Mouse (Mus musculus) monocyte, adult 5-6 weeks (primary cell): ENCODE measurements around the gene Tcf25. TPM values are rescaled to one million over a fixed set of nuclear protein-coding genes. Genes with fewer than 3 reads are reported as not detected.

ENCODE experiments used
- ATAC-seq: fragments of 153-309, 156-312 bp; replicated peaks from 2 replicates; pipeline ENCODE4 v1.8.0; 2017; ENCODE audit warnings: mild to moderate bottlenecking; ENCODE audit not compliant: low TSS enrichment, insufficient number of reproducible peaks, severe bottlenecking, poor library complexity, low FRiP score
- total RNA-seq: library from RNA; stranded (forward); fragments of 200-1000, 200-491, 200-594 nt; gene quantifications from 3 replicates; pipeline ENCODE4 v1.2.3, GENCODE M21; 2017

Gene Tcf25
- 415 to 577 TPM (median 562 TPM) in 3 replicates for total RNA-seq

DNA sequence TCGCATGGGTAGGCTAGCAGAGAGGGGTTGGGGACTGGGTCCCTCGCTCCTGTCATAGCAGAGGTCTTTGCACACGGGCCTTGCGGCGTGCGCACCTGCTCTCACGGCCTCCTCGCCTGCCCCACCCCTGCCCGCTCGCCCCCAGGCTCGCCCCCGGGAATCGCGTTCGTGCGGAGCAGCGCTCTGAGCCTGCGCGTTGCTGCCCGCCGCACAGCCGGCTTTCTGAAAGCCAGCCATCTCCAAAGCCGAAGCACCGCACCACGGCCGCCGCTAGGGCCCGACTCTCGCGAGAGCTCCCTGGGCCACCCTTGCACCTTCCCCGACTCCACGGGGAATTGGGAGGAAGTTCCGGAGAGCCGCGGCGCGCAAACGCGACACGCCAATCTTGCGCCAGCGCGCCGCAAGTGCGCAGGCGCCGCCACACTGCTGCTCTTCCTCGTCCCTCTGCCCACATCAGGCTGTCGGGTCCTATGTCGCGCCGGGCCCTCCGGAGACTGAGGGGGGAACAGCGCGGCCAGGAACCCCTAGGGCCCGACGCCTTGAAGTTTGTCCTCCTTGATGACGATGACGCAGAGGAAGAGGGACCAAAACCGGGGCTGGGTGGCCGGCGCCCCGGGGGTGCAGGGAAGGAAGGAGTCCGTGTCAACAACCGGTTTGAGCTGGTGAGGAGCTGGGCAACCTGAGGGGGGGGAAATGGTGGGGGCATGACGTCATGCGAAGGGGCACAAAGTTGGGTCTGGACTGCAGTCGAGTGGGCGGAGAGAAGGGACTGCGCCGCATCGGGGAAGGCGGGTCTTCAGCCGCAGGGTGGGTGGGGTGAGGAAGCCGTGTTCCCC, at the start of gene Tcf25:
Tcf25 (plus strand) TSS at position 351 of the 836 bp plus-strand sequence.
- ATAC-seq: peak; percentile 69

DNA sequence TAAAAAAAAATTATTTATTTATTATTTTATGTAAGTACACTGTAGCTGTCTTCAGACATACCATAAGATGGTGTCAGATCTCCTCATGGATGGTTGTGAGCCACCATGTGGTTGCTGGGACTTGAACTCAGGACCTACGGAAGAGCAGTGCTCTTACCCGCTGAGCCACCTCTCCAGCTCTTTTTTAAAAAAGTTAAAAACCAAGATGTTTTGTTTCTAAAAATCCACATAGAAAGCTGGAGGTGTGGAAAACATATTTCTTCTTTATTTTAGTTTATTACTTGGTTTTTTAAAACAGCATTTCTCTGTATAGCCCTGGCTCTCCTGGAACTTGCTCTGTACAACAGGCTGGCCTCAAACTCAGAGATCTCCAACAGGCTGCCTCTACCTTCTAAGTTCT, 45.0 kb upstream of the Tcf25 start:
- ATAC-seq: no peak

DNA sequence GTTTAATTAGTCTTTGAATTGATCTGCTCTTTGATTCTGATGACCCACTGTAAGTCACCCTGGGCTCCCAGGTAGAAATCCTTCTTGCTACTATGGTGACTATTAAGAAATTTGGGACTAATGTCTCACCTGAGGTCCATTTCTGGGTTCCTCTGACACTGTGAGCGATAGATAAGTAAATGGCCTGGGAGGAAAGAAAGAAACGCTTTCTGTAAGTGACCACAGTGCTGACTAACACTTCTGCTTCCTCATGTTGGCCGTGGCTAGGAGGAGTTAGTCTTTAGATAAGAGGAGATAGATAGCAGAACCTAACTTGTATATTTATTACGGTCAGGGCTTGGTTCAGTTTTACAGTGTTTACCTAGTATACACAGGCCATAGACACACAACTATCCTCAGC, 44.2 kb upstream of the Tcf25 start:
- ATAC-seq: no peak

DNA sequence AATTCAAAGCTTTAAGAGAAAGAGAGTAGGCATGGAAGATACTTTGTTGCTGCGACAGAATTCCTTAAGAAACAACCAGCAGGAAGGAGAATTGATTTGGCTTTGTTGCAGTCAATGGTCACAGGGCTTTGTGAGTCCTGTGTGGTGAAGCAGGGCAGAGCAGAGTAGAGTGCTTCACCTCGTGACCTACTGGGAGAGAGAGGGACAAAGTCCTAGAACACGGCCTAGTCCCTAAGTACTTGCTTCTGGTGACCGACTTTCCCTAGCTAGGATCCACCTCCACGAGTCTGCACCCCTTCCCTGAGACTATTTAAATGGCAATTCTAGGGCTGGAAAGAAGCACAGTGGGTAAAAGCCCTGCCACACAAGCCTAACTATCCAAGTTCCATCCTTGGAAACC, 43.6 kb upstream of the Tcf25 start:
- no peak for ATAC-seq

DNA sequence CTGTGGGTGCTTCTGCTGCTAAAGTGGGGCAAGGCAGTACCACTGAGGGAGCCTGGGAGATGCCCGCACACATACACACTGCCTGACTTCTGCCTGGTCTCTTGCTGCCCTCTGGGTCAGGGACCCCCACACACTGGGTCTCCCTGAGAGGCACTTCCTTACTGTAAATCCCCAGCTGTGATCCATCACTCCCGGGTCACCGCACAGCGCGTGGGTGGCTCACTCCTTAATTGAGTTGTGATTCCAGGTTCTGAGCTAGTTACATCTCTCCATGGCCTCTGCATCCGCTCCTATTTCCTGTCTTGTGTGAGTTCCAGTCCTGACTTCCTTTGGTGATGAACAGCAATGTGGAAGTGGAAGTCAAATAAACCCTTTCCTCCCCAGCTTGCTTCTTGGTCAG, 42.9 kb upstream of the Tcf25 start:
- ATAC-seq: no peak

DNA sequence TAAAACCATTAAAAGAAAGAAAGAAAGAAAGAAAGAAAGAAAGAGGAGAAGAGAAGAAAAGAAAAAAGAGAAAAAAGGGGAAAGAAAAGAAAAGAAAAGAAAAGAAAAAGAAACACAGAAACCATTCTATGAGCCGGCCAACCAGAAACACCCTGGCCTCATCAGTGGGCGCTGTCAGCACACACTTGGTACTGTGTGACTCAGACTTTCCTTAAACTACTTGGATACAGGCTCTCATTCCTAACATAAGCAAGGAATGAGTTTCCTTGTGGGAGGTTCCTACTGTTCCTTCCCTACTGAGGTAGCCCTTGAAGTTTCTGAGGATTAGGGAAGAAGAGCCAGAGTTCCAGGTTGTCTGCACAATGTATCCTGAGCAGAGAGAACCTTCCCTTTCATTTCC, 42.3 kb upstream of the Tcf25 start:
- no peak for ATAC-seq

DNA sequence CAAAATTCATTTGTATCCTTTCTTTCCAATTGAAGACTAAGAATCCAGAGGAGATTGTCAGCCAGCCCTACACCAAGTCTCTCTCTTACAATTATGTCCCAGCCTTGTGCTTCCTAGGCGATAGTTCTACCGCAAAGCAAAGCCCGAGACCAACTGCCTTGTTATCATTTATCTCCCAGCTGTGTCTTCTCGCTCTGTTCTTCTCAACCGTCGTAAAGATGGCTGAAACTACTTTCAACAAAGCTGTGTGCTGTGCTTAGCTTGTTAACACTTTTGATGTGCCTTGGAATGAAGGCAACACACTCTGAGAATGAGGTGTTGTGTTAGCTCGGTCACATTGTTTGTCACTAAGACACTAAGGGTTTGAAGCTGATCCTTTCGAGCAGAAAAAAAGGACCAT, 41.7 kb upstream of the Tcf25 start:
- no peak for ATAC-seq

DNA sequence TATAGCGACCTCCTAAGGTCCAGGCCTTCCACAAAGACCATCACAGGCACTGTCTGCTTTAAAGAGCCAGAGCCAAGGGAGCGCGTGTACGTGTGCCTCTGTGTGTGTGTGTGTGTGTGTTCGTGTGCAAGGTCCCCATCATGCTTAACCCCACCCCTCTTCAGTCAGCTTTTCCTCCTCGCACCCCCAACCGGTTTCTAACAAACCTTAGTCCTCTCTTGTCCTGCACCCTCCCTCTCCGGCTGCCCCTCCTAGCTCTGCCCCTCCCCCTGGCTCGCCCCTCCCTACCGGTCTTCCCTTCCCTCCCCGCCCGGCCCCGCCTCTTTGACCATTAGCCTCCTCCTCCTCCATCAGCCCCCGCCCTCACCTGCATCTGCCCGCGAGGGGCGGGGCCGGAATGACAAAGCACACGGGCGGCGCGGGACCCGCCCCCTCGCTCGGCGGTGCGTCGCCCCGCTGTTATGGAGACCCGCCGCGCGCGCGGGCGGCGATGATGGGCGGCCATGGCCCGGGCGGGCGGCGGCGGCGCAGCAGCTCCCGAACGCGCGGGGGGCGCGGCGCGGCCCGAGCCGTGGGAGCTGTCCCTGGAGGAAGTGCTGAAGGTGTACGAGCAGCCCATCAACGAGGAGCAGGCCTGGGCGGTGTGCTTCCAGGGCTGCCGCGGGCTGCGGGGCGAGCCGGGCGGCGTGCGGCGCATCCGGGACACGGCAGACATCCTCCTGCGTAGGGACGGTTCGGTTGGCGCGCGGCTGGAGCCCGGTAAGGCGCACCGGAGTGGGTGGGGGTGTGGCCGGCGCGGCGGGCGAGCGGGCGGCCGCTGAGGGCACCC, 41.1 kb upstream of the Tcf25 start, which contains the start of gene Spire2:
Spire2 (plus strand) TSS at position 452 of the 829 bp plus-strand sequence.
- peak; percentile 41; the same call in 1 of the 2 replicates for ATAC-seq

DNA sequence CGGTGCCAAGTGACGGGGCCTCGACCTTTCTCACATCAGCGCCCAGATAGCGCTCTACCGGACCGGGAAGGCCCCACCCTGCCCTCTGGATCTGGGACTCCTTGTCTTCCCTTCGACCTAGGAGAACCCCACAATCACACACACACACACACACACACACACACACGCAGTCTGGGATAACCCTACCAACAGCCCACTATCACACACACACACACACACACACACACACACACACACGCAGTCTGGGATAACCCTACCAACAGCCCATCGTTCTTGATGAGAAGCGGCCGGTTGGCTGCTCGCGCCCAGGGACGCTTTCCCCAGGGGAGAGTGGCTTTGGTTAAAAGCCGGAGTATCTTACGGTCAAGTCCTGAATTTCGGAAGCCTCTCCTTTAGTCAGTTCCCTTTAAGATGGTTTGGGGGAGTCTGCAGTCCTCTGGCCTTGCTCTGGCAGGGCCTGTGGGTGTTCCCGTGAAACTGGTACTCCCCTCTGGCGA, 40.4 kb upstream of the Tcf25 start:
- ATAC-seq: no peak

DNA sequence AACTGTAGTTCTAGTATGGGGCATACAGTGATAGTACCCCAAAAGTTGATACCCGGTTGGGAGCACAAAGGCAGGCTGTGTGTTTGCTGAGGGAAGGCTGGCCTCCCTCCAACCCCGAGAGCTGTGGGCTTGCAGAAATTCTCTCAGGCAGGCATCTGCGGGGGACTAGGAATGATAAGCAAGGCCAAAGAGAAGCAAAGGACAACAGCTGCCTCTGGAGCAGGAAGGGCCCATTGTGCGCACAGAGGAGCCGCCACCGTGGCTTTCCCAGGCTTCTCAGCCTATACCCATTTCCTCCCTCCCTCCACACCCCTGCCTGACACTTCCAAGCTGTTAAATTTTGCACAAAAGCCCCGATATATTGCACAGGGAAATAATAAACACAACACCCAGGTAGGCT, 39.7 kb upstream of the Tcf25 start:
- no peak for ATAC-seq

DNA sequence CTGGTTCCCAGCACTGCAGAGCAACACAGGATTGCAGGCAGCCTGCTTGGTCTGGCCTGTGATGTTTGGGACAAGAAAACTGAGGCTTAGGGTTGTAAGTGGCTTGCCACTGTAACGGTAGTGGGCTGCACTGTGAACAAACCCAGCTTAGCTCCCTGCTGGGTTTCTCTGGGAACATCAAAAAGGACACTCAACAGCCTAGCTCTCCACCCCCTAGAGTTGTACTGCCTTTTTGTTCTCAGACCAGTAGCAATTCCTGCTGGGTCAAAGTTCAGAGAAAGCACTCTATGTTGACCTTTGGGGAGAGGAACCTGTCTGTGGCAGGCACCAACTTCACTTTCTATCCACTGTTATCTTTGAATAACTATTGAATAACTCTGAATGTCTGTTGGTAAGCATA, 39.1 kb upstream of the Tcf25 start:
- ATAC-seq: no peak

DNA sequence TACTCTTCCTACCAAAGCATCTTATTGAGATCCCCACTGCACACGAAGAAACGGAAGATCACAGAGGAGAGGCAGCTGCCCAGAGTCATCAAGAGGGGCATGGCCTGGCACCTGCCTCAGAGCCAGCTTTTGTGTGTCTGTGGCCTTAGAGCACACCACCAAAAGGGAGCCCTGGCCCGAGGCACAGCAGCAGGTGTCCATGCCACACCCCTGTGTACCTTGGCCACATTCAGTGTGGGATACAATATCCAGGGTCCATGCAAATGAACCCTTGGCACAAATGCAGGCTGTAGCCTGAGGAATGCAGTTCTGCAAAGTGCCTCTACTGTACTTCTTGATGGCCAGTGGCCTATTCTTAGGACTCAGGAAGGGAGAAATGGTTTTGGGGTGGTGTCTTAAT, 36.1 kb upstream of the Tcf25 start:
- no peak for ATAC-seq

DNA sequence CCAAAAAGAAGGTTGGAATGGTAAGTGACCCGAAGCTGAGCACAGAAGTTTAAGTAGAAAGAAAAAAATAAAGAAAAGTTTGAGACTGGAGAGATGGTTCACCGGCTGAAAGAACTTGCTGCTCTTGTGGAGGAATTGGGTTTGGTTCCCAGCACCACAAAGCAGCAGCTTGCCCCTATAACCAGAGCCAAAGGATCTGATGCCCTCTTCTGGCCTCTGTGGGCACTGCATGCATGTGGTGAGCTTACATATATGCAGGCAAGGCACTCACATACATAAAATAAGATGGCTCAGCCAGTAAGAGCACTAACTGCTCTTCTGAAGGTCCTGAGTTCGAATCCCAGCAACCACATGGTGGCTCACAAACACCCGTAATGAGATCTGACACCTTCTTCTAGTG, 33.5 kb upstream of the Tcf25 start:
- no peak for ATAC-seq

DNA sequence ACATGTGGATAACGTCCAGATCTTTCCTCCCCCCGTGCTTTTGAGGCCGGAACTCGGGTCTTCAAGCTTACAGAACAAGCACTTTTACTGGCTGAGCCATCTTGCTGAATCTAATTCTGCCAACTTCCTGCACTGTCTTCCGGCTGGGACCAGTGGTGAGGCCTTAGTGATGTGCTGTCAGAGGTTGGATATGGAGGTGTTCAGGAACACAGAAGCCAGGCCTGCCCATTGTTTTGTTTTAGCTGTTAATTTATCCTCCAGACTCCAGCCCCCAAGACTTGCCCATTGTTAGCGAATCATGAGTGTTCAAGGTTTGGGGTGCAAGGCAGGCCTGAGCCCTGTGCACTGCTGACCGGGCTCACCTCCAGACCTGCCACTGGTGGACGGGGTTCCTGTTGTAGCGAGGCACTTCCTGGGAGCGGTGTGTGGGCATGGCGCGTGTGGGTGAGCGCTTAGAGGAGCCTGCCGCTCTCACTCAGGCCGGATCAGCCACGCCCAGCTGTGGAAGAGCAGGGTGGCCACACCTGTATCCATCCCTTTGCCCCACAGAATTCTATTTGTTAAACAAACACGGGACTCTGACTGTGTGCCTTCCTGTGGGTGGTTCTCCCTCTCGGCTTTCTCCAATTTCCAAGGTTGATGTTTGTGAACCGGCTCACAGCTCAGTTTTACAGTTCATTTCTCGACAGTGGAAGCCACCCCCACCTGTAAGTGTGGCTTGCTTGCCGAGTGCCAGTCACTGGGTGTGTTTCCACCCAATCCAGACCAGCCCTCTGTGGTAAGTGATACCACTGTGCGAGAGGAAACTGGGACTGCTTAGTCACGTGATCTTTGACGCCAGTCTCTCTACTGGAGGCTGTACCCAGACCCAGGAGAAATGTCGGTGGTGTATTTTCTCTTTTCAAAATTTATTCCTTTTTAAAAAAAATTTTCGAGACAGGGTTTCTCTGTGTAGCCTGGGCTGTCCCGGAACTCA, 32.2 kb upstream of the Tcf25 start:
- no peak for ATAC-seq

DNA sequence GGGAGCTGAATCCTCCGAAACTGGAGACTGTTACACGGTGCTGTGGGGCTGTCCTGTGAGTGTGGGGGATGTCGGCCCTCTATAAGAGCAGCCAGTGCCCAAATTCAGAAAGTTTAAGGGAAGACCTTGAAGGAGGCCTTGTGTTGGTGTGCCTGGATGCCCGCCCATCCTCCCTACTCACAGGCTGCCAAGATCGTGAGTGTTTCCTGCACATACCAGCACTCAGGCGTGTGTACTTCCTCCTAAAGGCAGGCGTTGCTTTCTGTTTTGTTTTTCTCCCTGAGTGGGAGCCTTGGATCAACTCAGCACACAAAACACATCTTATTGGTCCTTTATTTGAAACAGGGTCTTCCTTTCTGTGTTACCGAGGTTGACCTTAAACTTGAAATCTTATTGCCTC, 31.3 kb upstream of the Tcf25 start:
- ATAC-seq: peak; percentile 52; the same call in 1 of the 2 replicates

DNA sequence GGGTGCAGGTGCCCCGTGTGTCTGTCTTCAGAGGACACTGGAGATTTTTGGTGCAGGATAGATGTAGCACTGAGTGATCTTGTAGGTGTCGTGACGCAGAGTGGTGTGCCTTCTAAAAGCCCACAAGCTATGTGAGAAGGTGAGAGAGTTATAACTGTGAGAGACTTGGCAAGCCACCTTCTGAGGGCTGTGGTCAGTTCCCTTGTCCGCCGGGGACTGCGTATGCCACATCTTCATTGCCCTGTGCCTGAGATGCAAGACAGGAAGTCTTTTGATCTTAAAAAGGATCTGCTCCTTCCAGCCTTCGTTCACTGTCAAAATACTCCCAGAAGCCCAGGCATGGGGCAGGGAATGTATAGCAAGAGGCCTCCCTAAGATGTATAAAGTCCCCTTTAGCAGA, 30.6 kb upstream of the Tcf25 start:
- no peak for ATAC-seq

DNA sequence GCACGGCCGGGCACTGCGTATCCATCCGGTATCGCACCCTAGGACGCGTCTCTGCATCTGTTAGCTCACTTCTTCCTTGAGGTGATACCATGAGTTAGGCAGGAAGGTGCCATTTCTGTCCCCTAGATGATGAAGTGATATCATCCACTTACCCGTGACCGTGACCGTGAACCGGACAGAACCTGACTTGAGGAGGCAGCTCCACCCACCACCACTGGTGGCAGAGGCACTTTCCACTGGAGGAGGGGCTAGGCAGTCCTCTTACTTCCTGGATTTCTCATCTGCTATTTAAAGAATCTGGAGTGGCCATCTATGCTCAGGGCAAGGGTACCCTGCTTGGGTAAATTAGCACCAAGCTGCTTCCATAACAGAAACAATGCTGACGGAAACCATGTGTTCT, 30.1 kb upstream of the Tcf25 start:
- ATAC-seq: peak; percentile 38; the same call in 1 of the 2 replicates

DNA sequence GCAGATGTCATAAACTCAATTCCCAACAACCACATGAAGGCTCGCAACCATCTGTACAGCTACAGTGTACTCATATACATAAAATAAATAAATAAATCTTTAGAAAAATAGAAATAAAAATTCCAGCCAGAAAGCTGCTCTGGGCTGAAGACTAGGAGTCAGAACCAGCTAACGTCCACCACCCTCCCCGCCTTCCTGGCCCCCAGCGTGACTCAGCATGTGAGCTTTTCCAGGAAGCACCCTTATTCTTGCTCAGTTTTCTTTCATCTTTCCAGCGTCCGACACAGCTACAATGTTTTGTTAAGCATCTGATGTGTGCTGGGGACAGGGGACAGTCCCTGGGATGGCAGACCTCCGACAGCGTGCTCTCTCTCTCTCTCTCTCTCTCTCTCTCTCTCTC, 28.4 kb upstream of the Tcf25 start:
- ATAC-seq: no peak

DNA sequence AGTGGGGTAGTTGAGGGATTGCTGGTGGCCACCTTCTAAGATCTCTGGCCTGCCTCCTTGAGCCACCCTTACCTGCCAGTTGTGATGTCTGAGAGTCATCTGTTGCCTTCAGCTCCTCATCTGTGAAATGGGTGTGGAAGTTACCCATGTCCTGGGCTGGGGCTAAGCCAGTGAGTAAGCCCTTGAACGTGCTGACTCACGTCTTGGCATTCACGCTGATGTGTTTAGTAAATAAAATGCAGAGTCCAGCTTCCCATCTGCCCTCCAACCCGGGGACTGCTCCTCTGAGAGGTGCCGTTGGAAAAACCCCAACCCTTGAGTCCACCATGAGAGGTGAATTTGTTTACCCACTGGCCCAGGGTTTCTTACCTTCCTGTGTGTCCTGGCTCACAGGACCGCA, 27.7 kb upstream of the Tcf25 start:
- no peak for ATAC-seq
